Mouse (Mus musculus) left cerebral cortex, adult 18-20 months (tissue): ENCODE results near the gene Grifin. TPM values are rescaled to one million over a fixed set of nuclear protein-coding genes. Genes with fewer than 3 reads are reported as not detected.

Source experiments
- DNase-seq, 2 experiments: peaks; one replicate each; pipeline ENCODE4 v3.0.0; 2021 to 2022; ENCODE audit warnings: low spot score in 2 of 2, mixed read lengths in 1 of 2
- total RNA-seq, 2 experiments: library from RNA; stranded (reverse); gene quantifications; 2 replicates each; pipeline ENCODE4 v1.2.3; 2021

Gene Grifin
- total RNA-seq, 2 experiments from 2014 or later, result not detected

GRCm38 (mm10) chr5:140589082-140589774 is 24.4 kb upstream of the Grifin start:
- no peak for DNase-seq

GRCm38 (mm10) chr5:140583732-140584368 is 19.0 kb upstream of the Grifin start:
- DNase-seq, result no peak

DNA sequence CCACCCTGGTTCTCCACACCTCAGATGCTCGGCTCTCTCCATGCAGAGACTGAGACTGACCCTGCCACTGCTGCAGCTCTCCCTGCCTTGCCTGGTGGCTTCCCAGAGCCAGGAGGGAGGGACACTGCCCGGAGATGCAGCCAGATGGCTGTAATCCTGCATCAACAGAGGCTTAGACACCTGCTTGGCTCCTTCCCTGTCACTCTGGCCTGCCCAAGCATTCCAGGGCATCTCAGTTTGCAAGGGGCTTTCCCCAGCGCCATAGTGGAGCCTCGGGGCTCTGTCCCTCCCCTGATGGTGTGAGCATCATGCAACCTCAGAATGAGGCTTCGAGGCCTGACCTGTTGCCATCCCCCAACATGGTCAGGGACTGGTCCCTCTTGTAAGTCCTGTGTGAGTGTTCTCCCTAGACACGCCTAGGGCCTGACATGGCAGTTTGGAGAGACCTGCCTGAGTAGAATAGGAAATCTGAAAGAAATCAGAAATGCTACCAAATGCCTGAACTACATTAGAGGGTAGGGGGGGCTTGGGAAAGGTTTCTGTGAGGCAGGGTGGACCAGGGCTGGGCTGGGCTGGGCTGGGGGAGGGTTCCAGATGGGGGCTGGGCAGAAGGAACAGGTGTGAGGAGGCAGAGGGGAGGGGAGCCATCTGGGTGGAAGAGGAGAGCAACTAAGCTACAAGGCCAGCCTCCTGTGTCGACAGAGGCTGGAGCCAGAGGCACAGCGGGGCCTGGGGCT is 18.3 kb upstream of the Grifin start:
- no peak for DNase-seq

DNA sequence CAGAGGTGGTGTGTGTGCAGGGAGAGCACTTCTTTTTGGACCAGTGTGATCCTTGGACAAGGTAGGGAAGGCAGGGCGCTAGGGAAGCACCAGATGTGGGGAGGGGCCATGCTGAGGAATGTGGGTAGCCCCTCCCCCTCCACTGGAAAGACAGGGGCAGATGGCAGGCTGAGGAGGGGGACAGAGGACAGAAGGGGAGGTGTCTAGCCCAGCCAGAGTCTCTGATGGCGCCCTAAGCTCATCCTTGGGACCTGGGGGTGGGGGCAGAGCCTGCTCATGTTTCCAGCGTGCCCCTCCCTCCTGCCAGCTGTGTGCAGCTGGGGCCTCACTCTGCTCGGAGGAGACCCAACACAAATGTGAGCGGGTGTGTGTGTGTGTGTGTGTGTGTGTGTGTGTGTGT is 16.7 kb upstream of the Grifin start:
- no peak for DNase-seq

- DNase-seq, result no peak
Observed at GRCm38 (mm10) chr5:140579771-140580170, 14.9 kb upstream of the Grifin start.

DNA sequence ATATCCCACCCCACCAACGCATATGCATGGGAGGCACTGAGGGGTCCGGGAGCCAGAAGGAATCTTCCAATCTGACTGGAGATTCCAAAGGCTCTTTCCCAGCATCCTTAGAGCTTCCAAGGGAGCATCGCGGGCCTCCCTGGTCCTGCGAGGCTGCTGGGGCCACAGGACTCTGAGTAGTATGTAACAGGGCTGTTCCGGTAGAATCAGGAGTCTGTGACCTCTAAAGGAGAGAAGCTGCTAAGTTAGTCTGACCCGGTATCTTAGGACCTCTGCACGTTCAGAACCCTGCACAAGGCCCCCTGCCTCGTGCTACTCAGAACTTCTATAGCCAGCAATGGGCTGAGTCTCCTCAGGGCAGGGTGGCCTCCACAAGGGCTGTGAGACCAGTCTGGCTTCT is 14.3 kb upstream of the Grifin start:
- no peak for DNase-seq

DNA sequence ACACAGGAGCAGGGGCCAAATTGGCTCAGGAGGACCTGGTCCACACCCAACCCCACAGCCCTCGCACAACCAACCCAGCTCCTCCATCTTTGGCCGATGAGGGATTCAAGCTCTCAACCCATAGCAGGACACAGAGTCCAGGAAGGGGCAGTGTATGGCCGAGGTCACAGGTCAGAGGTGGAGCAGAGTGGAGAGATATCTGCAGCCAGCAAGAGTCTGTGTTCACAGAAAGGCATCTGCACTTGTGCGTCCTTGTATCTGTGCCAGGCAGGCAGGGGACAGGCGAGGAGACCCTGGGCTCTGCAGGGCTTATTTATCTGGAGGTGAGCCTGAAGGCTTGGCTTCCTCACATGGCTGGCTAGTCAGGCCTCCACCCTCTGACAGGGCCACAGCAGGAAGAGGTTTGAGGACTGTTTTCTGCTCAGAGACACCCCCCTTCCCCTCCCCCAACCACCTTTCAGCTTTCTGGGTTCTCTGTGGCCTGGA is 10.6 kb upstream of the Grifin start:
- DNase-seq, result no peak

- DNase-seq, result no peak
Observed at GRCm38 (mm10) chr5:140572611-140573010, 7.7 kb upstream of the Grifin start.

DNA sequence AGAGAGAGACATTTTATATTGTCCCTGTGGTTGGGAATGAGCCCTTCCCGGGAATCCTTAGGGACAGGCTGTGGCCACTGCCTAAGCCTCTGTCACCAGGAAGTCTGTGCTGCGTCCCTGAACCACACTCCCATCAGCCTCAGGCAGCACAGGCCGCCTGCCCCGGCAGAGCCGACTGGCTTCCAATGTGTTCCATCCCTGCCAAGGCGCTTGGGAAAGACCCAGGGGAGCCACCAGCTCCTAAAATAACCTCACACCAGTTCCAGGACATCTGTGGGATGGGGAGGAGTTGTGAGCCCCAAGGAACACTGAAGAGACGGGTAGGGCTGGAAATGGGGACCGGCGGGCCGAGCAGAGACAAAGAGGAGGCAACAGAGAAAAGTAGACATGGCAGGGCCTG is 6.8 kb upstream of the Grifin start:
- DNase-seq, result peak; percentile 13 to 36

DNA sequence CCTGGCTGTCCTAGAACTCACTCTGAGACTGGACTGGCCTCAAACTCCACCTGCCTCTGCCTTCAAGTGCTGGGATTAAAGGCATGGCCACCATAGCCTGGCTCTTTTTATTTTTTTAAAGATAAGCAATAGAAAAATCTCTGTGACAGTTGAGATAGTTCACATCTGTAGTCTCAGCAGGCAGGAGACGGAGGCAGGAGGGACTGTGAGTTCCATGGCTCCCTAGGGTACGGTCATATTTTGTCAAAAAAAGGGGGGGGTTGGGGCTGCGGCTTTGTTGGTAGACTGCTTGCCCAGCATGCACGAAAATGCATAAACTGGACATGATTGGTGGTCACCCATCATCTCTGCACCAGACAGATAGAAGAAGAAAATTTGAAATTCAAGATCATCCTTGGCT is 6.3 kb upstream of the Grifin start:
- DNase-seq, result no peak

GRCm38 (mm10) chr5:140570223-140570870 is 5.5 kb upstream of the Grifin start:
- DNase-seq, result no peak

GRCm38 (mm10) chr5:140569032-140569595 is 4.2 kb upstream of the Grifin start:
- no peak for DNase-seq

DNA sequence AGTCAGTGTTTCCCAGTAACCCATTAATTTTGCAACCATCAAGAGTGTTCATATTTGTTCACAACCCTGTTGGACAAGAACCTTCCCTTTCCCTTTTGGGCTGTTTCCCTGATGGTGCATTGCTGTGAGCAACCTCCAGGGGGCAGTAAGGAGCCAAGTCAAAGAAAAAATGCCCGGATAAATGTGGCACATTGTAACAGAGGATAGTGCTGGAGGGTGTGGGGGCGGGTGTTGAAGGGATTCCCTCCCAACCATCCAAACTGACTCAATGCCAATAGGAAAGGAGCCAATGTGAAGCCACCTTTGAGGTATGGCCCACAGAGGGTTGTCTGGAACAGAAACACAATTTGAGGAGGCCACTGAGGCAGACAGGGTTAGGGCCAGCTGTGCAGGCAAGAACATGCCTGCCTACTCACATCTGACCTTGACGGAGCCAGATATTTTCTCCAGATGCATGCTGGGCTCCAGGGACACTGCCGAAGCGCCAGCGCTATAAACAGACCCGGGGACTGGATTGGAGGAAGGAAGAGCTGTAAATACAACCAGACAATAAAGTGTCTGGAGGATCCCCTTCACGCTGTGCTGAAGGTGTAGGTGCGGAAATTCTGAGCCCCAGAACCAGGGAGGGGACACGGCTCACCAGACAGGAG is 3.6 kb upstream of the Grifin start:
- DNase-seq, result peak; percentile 56 to 67

DNA sequence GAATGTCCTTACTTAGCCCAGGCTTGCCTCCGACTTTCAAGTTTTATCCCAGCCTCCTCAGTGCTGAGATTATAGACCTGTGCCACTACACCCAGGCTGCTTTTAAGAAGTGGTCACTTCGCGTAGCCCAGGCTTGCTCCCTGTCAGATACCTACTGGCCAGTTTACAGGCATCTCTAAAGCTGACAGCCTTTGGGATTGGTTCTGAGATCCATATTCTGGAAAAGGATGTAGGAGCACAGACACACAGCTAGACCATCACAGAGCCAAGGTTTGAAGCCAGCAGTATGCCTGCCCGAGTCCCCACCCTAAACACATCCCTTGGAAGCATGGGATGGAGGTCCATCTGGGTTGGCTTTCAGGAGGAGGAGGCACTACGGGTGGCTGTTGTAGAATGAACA is 2.9 kb upstream of the Grifin start:
- DNase-seq, result no peak

- DNase-seq, result peak; percentile 15 to 31
Observed at GRCm38 (mm10) chr5:140567321-140567720, 2.5 kb upstream of the Grifin start.

DNA sequence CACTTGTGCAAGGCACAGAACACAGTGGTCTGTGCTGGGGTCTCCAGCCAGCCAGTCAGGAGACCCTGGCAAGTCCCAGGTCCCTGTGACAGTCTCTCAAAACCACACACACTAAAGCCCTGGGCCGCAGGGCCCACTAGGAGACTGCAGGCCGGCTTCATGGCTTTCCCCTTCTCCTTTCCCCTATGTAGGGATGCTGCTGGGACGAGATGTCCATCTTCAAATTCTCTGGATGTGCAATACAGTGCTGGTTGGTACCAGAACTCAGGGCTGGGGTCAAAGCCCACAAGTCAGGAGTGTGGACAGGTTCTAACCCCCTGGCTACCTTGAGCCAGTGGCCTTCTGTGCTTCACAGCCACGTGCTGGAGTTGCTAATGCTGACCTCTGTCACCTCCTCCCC is 1.4 kb upstream of the Grifin start:
- DNase-seq, result no peak

GRCm38 (mm10) chr5:140565856-140566255 is 985 bp upstream of the Grifin start:
- peak; percentile 30 to 44 for DNase-seq

DNA sequence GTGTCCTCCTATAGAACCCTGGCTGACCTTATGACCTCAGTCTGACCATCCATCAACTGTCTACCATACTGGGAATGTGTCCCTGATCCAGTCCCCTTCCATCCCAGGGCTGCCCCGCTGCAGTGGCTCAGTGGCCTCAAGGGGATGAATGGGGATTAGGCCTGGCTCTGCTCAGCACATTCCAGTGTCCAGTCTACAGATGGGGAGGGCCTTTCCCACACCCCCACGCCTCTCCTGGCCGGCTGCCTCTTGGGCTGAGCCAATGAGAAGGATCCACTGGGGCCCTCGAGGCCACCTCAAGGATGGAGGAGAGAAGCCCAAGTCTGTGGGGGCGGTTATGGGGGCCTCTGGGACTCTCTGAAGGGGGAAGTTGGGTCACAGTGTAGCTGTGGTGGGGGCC is 580 bp upstream of the Grifin start:
- DNase-seq, result peak in 1 of 2 experiments; percentile 19

DNA sequence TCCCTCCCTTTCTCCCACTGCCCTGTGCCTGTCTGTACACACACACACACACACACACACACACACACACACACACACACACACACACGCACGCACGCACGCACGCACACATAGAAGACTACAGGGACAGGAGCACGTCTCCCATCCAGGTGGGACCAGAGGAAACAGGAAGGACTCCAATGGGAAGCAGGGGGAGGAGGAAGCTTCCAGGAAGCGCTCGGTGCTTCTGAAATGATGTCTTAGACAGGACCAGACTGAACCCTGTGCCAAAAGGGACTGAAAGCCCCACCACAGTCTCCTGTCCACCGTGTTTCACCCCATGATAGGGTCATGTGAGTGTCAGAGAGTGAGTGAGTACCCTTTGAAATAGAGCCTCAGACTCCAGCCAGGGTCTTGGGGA is 2.3 kb downstream of the Grifin start:
- no peak for DNase-seq

- DNase-seq, result no peak
Observed at GRCm38 (mm10) chr5:140556859-140557258, 8.0 kb downstream of the Grifin start.

DNA sequence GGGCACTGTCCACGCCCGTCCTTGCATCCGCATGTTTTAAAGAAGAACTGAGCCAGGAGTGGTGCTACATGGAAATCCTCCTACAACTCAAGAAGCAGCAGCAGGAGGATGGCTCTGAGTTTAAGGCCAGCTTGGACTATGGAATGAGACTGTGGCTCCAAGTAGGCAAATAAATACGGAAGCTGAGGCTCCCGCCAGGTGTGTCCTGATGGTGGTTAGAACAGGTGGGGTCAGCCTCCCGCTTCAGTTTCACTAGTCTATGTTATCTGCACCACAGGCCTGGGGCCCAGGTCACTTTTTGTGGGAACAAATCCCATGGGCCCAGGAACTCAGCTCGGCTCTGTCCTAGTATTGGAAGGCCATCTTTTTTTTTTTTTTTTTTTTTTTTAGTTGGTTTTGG is 11.2 kb downstream of the Grifin start:
- no peak for DNase-seq
